Mouse (Mus musculus): ENCODE data around the gene Oprm1. TPM values are rescaled to one million over a fixed set of nuclear protein-coding genes. Genes with fewer than 3 reads are reported as not detected.

The Oprm1 gene
- total RNA-seq, 1 experiment: not detected

DNA sequence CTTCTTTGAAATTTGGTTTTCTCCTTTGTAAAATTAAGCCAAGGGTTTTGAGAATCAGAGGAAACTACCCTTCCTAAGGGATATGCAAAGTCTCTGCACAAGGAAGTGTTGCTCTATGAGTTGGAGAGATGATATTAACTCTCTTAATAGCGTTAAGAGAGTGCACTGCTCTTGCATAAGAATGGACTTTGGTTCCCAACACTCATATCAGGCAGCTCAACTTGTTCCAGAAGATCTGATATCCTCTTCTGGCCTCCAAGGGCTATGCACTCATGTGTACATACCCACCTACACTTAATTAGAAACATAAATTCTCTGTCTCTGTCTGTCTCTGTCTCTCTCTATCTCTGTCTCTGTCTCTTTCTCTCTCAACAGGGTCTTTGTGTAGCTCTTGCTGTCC lies 170.6 kb downstream of the Oprm1 start:
- no peak overlapping the region for H3K4me3 ChIP-seq (ENCODE audit: insufficient read depth in 1 of 2, low read depth in 1 of 2, low read length in 2 of 2, poor library complexity in 1 of 2, severe bottlenecking in 1 of 2)
- TF ChIP-seq MAFK (IDR thresholded peaks at IDR 0.05; ENCODE audit: insufficient read depth, low read depth, low read length): no peak
- no peak for TF ChIP-seq HCFC1 (IDR thresholded peaks at IDR 0.05; ENCODE audit: borderline replicate concordance, insufficient read depth, low read length)
- in situ Hi-C loops (cut with MboI; ENCODE audit: low sequenced_read_pairs in 2 of 2, unreplicated experiment in 2 of 2): no loop called here
- H3K4me1 ChIP-seq (ENCODE audit: control insufficient read depth in 2 of 2, insufficient read depth in 2 of 2, low read length in 2 of 2, poor library complexity in 1 of 2): no peaks in the 10 kb centered on the region
- no peaks in the 10 kb centered on the region for H3K9me3 ChIP-seq (ENCODE audit: control insufficient read depth, insufficient read depth, low read depth, low read length)
- H3K27ac ChIP-seq (ENCODE audit: insufficient read depth, low read depth, low read length, poor library complexity, severe bottlenecking): no peak overlapping the region
- no peaks in the 10 kb centered on the region for H3K36me3 ChIP-seq (ENCODE audit: control insufficient read depth, insufficient read depth, low read length, poor library complexity, severe bottlenecking)
- no peak overlapping the region for H3K9ac ChIP-seq (ENCODE audit: insufficient read depth, low read depth, low read length, poor library complexity, severe bottlenecking)
- no peak for DNase-seq (ENCODE audit: low read depth, low spot score)

DNA sequence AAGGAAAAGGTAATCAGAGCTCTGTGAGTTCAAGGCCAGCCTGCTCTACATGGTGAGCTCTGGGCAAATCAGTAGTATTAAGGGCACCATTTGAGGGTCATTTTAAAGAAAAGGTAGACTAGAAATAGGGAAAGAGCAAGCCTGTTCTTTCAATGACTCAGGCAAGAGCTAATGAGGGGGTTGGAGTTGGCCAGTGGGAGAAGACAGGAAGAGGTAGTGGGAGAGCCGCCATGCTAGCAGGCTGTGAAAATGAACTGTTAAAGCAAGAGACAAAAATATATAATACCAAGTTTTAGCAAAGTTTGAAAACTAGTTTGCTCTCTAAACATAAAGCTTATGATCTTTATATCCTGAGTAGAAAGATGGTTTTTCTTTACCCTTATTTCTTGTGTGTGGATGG lies 172.1 kb downstream of the Oprm1 start:
- in situ Hi-C loops (cut with MboI; ENCODE audit: low sequenced_read_pairs in 2 of 2, unreplicated experiment in 2 of 2): no loop called here

DNA sequence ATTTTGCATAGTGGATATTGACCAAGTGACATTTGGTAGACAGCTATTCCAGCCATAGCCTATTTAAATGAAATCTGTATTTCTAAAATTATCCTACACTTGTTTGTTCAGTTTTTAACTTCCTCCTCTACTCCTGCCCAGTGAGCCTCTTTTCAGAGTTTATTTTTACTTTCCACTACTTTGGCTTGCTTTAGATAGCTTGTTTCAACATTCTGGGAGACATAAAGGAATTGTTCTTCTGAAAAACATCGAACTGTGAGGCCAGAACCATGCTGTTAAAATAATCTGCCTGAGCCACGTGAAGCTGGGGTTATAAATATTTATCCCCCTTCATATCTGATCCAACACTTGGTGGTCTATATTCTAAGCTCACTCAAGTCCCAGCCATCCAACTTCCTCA lies 172.6 kb downstream of the Oprm1 start:
- H3K9ac ChIP-seq (ENCODE audit: insufficient read depth, low read depth, low read length, poor library complexity, severe bottlenecking): no peak overlapping the region
- H3K36me3 ChIP-seq (ENCODE audit: control insufficient read depth, insufficient read depth, low read length, poor library complexity, severe bottlenecking): no peaks in the 10 kb centered on the region
- H3K9me3 ChIP-seq (ENCODE audit: control insufficient read depth, insufficient read depth, low read depth, low read length): no peaks in the 10 kb centered on the region
- no peak overlapping the region for H3K27ac ChIP-seq (ENCODE audit: insufficient read depth, low read depth, low read length, poor library complexity, severe bottlenecking)
- no peak for DNase-seq (ENCODE audit: low read depth, low spot score)
- no peak for TF ChIP-seq ZC3H11A (IDR thresholded peaks at IDR 0.05; ENCODE audit: borderline replicate concordance, low read depth, low read length)
- no peak for TF ChIP-seq HCFC1 (IDR thresholded peaks at IDR 0.05; ENCODE audit: borderline replicate concordance, insufficient read depth, low read length)
- no peak for TF ChIP-seq MAFK (IDR thresholded peaks at IDR 0.05; ENCODE audit: insufficient read depth, low read depth, low read length)
- no peak for TF ChIP-seq CHD2 (IDR thresholded peaks at IDR 0.05; ENCODE audit: low read depth, low read length)
- in situ Hi-C loops (cut with MboI; ENCODE audit: low sequenced_read_pairs in 2 of 2, unreplicated experiment in 2 of 2): no loop called here
- no peak overlapping the region for H3K4me3 ChIP-seq (ENCODE audit: insufficient read depth in 1 of 2, low read depth in 1 of 2, low read length in 2 of 2, poor library complexity in 1 of 2, severe bottlenecking in 1 of 2)
- H3K4me1 ChIP-seq (ENCODE audit: control insufficient read depth in 2 of 2, insufficient read depth in 2 of 2, low read length in 2 of 2, poor library complexity in 1 of 2): no peaks in the 10 kb centered on the region

More for the DNA sequence above, 172.1 kb downstream of the Oprm1 start:
- no peak overlapping the region for H3K4me3 ChIP-seq (ENCODE audit: insufficient read depth in 1 of 2, low read depth in 1 of 2, low read length in 2 of 2, poor library complexity in 1 of 2, severe bottlenecking in 1 of 2)
- H3K9ac ChIP-seq (ENCODE audit: insufficient read depth, low read depth, low read length, poor library complexity, severe bottlenecking): no peak overlapping the region
- H3K9me3 ChIP-seq (ENCODE audit: control insufficient read depth, insufficient read depth, low read depth, low read length): no peaks in the 10 kb centered on the region
- DNase-seq (ENCODE audit: low read depth, low spot score): no peak
- no peaks in the 10 kb centered on the region for H3K36me3 ChIP-seq (ENCODE audit: control insufficient read depth, insufficient read depth, low read length, poor library complexity, severe bottlenecking)
- no peak for TF ChIP-seq ZNF384 (IDR thresholded peaks at IDR 0.05; ENCODE audit: low read depth, low read length)
- no peak for TF ChIP-seq MAFK (IDR thresholded peaks at IDR 0.05; ENCODE audit: insufficient read depth, low read depth, low read length)
- no peaks in the 10 kb centered on the region for H3K4me1 ChIP-seq (ENCODE audit: control insufficient read depth in 2 of 2, insufficient read depth in 2 of 2, low read length in 2 of 2, poor library complexity in 1 of 2)
- no peak overlapping the region for H3K27ac ChIP-seq (ENCODE audit: insufficient read depth, low read depth, low read length, poor library complexity, severe bottlenecking)

DNA sequence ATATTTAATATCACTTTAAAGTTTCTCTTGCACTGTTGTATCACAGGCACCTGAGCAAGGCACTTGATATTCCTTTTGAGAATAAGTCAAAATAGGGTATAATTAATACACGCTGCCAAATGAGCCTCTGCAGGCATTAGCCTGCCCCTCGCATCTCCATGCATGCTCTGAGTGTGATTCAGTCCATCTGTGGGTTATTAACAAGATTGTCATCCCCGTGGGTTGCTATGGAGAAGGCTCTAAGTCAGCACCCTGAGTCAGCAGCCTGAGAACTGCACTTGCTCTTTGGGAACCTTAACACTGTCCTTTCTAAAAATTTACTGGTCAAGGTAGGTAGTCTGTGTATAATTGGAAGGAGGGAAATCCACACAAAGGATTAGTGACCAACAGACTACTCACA lies 176.5 kb downstream of the Oprm1 start:
- in situ Hi-C loops (cut with MboI; ENCODE audit: low sequenced_read_pairs in 2 of 2, unreplicated experiment in 2 of 2): no loop called here
- TF ChIP-seq CHD2 (IDR thresholded peaks at IDR 0.05; ENCODE audit: low read depth, low read length) (no peak), ZNF384 (IDR thresholded peaks at IDR 0.05; ENCODE audit: low read depth, low read length) (no peak), MAFK (IDR thresholded peaks at IDR 0.05; ENCODE audit: insufficient read depth, low read depth, low read length) (no peak), HCFC1 (IDR thresholded peaks at IDR 0.05; ENCODE audit: borderline replicate concordance, insufficient read depth, low read length) (no peak), ZC3H11A (IDR thresholded peaks at IDR 0.05; ENCODE audit: borderline replicate concordance, low read depth, low read length) (no peak)
- Histone ChIP-seq H3K9me3 (ENCODE audit: control insufficient read depth, insufficient read depth, low read depth, low read length) (no peaks in the 10 kb centered on the region), H3K4me1 (ENCODE audit: control insufficient read depth in 2 of 2, insufficient read depth in 2 of 2, low read length in 2 of 2, poor library complexity in 1 of 2) (no peaks in the 10 kb centered on the region), H3K9ac (ENCODE audit: insufficient read depth, low read depth, low read length, poor library complexity, severe bottlenecking) (no peak overlapping the region), H3K4me3 (ENCODE audit: insufficient read depth in 1 of 2, low read depth in 1 of 2, low read length in 2 of 2, poor library complexity in 1 of 2, severe bottlenecking in 1 of 2) (no peak overlapping the region), H3K36me3 (ENCODE audit: control insufficient read depth, insufficient read depth, low read length, poor library complexity, severe bottlenecking) (no peaks in the 10 kb centered on the region), H3K27ac (ENCODE audit: insufficient read depth, low read depth, low read length, poor library complexity, severe bottlenecking) (no peak overlapping the region)
- no peak for DNase-seq (ENCODE audit: low read depth, low spot score)

DNA sequence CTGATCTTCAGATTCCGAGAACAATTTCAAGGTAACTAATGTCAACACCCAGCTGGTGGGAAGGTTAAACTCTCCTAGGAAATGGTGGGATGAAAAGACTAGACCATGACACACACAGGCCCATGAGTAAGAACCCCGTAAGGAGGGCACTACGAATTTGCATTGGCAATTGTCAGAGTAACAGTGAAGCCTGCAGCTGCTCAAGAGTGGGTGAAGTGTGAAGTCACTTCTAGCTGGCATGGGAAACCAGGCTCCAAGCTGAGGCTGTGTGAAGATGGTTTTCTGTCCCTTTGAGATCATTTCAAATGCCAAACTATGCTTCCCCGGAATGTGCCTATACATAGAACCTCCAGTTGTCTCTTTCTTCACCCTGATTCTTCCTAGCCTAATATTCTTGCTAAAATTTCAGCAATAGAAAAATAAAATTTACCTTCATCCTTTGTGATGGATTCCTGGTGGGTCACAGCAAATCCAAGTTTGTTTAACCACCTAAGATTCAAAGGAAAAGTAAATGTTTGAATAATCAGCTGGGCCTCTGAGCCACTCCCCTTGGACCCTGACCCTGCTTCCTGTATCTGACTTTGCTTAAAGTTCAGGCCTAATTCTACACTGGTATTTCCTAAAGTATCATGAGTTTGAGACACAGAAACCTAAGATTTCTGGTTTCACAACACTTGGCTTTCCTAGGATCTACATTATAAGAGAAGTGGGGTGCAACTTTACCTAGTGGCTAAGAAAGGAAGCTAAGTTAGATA lies 178.5 kb downstream of the Oprm1 start:
- no peak overlapping the region for H3K9ac ChIP-seq (ENCODE audit: insufficient read depth, low read depth, low read length, poor library complexity, severe bottlenecking)
- H3K27ac ChIP-seq (ENCODE audit: insufficient read depth, low read depth, low read length, poor library complexity, severe bottlenecking): no peak overlapping the region
- H3K4me3 ChIP-seq (ENCODE audit: insufficient read depth in 1 of 2, low read depth in 1 of 2, low read length in 2 of 2, poor library complexity in 1 of 2, severe bottlenecking in 1 of 2): no peak overlapping the region
- H3K36me3 ChIP-seq (ENCODE audit: control insufficient read depth, insufficient read depth, low read length, poor library complexity, severe bottlenecking): no peaks in the 10 kb centered on the region
- no peaks in the 10 kb centered on the region for H3K4me1 ChIP-seq (ENCODE audit: control insufficient read depth in 2 of 2, insufficient read depth in 2 of 2, low read length in 2 of 2, poor library complexity in 1 of 2)
- DNase-seq (ENCODE audit: low read depth, low spot score): no peak
- in situ Hi-C loops (cut with MboI; ENCODE audit: low sequenced_read_pairs in 2 of 2, unreplicated experiment in 2 of 2): no loop called here
- TF ChIP-seq HCFC1 (IDR thresholded peaks at IDR 0.05; ENCODE audit: borderline replicate concordance, insufficient read depth, low read length): no peak
- TF ChIP-seq MAFK (IDR thresholded peaks at IDR 0.05; ENCODE audit: insufficient read depth, low read depth, low read length): no peak
- H3K9me3 ChIP-seq (ENCODE audit: control insufficient read depth, insufficient read depth, low read depth, low read length): no peaks in the 10 kb centered on the region

All from ES-E14 (cell line).